Mouse (Mus musculus) ES-CJ7 (cell line): ENCODE results near the gene Dbi.

Experiments
- DNase-seq: peaks from one replicate; pipeline ENCODE4 v3.0.0; 2011; ENCODE audit warnings: low read depth, low spot score

Dbi gene

DNA sequence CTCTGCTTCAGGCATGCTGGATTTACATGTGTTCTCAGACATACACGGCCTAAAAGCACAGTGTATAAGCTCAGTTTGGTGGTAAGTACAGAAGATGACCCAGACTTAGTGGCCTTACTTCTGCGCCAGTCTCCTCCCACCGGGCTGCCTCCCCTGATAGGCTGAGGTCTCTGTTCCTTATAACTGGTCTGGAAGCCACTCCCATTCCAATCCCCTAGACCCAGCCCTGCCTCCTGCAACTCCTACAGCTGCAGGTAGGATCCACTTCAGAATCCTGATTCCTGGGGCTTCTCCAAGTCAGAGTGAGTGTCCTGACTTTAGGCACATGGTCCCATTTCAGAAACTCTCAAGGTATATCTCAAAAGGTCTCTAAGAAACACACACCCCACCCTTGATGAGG is 35.2 kb downstream of the Dbi start:
- DNase-seq, result peak; percentile 91

DNA sequence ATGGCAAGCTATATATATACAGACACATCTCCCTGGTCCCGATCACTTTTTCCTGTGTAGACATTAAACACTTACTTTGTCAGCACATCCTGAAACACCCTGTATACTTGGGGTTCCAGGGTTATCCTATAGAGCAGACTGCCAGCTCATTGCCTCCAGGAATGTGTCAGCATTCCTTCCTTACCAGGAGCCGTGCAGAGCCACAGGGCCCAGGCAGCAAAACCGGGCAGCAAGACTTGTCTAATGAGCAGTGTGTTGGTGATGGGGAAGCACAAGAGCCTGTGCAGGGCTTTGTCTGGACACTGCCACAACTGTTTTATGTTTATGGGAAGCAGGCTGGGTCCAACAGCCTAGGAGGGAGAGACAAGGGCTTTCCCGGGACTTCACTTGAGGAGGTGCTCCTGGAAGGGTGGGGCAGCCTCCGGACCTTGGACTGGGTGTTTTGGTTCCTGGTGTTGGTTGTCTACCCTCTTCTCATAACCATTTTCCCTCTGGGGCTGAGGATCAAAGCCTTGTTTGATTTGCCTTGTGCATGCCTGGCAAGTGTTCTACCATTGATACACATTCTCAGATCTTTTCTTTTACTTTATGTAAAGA is 36.9 kb downstream of the Dbi start:
- no peak for DNase-seq

GRCm38 (mm10) chr1:120082957-120083585 is 37.8 kb downstream of the Dbi start:
- DNase-seq, result peak; percentile 78

DNA sequence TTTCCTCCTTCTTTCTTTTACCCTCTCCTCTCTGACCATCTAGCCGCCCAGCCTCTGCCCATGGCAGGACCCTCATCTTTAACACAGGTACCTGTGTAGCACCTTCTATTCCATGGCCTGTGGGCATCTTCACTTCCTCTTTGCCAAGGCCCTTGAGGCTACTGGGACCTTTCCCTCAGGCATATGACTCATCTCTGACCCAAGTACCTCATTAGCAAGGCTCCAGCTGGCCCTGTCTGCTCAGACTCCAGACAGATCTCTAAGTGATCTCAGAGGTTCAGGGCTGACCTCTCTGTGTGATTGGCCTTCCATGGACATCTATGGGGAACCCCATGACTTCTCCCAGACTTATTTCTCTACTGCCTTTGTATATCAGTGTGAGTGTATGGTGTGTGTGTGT is 40.2 kb downstream of the Dbi start:
- DNase-seq, result no peak

DNA sequence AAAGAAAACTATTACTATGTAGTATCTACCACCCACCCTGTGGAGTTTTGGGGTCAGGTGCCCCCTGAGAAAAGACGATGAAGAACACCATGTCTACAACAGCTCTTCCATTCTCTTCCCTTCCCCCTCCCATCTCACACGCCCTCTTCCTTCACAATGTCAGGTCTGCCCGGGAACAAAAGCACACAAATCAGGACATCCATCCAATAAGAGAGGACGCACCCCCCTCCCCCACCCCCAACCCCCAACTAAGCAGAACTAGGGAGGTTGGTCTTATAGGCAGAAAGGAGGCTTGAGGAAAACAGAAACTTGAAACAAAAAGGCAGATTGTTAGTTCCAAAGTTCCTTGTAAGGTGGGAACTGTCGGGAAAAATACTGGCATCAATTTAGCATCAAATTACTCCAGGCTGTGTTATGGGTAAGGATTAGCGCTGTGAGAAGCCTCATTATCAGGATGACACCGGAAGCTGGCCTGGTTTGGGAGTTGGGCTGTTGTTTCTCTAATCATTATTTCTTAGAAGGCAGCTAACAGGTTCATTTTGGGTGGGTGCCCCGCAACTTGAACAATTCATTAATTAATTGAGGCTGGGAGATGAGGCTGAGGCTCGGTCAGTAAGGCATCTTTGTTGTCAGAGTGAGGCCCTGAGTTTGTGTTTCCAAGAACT is 43.0 kb downstream of the Dbi start:
- peak; percentile 86 for DNase-seq

GRCm38 (mm10) chr1:120075507-120075906 is 45.4 kb downstream of the Dbi start:
- DNase-seq, result no peak

DNA sequence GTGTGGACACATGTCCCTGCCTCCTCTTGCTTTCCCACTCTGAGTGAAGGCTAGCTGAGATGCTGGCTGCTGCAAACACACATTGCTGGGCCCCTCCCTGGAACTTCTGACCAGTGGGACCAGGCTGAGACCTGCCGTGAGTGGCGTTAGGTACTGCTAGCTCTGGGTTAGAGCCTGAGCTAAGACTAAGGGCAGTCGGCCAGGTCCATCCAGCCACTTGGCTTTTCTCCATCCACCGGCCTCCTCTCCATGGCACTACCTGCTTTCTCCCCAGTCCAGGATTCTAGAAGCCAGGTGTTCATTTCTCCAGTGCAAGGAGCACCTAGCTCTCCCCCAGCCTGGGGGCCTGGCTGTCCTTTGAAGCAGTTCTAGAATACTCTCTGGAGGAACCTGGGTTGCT is 45.9 kb downstream of the Dbi start:
- DNase-seq, result no peak

GRCm38 (mm10) chr1:120074307-120074702 is 46.6 kb downstream of the Dbi start:
- DNase-seq, result peak; percentile 73

GRCm38 (mm10) chr1:120073519-120074306 is 47.2 kb downstream of the Dbi start, which contains the start of gene Tmem37:
Gene Tmem37 (minus strand): TSS chr1:120074074.
- peak; percentile 72 for DNase-seq

GRCm38 (mm10) chr1:120072900-120073299 is 48.0 kb downstream of the Dbi start:
- no peak for DNase-seq

DNA sequence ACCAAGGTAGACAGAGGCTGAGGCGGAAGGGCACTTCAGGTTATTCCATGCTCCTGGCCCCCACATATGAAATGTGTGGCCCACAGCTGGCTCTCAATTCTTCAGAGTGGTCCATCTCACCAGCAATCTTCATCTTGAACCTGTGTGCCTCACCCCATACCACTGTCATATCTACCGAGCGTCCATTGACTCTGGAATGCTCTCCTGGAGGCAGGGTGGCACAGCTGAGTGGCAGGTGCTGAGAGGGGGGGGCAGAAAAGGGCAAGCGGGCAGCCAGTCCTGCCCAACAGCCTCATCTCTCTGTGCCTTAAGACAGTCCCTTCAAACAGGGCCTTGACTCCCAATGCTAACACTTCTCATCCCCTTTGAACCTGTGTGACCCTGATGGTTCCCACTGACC is 49.7 kb downstream of the Dbi start:
- DNase-seq, result no peak

GRCm38 (mm10) chr1:120070168-120070567 is 50.7 kb downstream of the Dbi start:
- DNase-seq, result no peak

DNA sequence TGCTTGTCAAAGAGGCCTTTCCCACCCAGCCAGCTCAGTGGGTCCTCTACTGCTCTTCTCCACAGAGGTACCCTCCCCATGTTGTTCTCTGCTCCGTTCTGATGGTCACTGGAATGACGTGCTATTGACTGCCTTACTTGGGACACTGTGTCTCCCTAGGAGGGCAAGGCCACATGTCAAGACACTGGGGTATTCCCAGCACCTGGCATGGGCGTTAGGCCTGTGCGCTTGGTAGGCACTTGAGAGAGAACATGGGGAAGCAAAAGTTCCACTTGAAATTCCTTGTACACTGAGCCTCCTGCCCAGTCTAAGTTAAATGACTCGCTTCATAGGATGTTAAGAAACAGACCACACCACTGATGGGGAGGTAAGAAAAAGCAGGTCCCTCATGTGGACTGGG is 51.8 kb downstream of the Dbi start:
- no peak for DNase-seq

GRCm38 (mm10) chr1:120066625-120067024 is 54.3 kb downstream of the Dbi start:
- no peak for DNase-seq

GRCm38 (mm10) chr1:120066159-120066558 is 54.7 kb downstream of the Dbi start:
- DNase-seq, result no peak

DNA sequence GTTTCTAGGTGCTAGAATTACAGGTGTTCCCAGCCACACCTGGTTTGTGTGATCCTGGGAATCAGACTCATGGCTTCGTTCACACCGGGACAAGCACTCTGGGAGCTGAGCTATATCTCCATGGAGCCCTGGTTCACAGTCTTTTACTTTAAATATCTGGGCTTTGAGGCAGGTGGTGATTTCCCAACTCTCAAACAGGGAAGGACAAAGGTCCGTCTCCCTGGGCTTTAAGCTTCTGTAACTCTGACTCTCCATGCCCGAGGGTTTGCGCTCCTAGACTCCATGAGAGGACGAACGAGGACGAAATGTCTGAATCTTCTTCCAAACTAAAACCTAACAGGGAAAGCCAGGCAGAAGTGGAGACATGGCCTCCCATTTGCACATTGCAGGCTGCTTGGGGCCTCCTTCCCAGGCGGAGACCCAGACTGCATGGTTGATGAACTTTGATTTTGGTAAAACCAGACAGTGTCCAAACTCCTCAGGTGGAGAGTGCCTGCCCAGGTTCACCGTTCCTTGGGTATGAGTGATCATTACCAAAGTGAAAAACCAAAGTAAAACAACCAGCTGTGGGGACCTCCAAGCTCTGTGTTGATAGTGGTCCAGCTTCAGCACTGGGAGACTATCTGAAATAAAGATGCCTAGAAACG is 56.7 kb downstream of the Dbi start:
- DNase-seq, result no peak
